Mouse (Mus musculus): ENCODE measurements around the gene Rabep1.

Gene Rabep1

DNA sequence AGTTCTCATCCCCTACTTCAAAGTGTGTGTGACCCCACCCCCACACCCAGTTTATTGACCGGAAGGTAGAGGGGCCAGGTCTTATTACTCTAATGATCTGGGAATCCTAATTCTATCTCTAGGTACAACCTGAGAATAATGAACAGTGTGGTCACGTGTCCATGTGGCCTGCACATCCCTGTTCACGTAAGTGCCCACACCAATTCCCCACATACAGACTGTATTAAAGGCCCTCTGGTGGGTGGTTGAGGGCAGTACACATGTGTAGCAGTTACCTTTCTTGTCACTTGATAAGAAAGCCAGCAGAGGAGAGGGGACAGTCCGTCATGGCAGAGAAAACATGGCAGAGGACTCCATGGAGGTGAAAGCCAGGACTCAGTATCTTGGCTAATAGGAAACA, 129.4 kb downstream of the Rabep1 start:
- no peak for DNase-seq (ENCODE audit: low spot score in 2 of 2)

DNA sequence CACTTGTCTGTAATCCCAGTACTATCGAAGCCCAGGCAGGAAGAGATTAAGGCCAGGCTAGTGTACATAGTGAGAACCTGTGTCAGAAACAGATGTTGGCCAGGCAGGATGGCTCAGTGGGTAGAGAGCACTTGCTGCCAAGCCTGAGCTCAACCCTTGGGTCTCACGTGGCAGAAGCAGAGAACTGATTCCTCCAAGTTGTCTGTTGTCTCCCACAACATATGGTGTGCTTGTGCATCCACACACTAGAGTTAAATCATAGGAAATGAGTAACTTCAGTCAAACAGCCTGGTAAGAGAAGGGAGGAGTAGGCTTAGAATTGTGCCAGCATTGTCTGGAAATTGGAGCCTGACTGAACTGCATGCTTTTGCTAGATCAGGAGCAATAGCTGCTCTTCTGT, 130.6 kb downstream of the Rabep1 start:
- no peak for DNase-seq (ENCODE audit: low spot score in 2 of 2)

DNA sequence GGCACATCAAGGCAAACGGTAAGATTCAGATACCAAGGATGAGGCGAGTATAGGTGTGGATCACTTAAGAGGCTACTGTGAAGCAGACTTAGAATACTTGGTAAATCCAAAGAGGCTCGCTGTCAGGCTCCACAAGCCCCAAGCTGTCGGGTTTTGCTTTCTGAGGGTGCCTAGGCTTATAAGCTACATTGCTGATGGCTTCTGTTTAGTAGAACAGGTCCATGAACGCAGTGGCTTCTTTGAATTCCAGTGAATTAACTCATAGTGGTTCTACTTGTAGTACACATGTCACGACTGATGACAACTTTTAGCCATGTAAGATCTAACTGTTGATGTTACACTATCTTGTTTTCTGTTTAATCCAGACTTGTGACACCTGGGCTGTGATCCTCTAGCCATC, 132.7 kb downstream of the Rabep1 start:
- no peak for DNase-seq (ENCODE audit: low spot score in 2 of 2)

DNA sequence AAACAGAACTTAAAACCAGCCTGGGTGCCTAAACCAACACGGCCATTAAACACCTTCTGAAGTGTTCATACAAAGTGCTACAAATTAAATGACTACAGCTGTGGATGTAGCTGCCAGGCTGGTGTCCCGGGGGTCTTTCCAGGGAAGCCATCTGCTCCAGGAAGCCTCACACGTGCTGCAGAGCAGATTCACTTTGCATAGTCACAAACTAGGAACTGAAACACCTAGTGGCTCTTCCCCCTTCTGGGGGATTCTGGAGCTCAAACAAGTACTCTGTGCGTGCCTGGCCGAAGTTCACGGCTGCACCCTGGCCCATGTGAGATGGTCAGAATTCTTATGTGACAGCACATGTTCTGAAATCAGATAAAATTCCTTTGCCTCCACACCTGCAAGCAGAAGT, 135.7 kb downstream of the Rabep1 start:
- DNase-seq (ENCODE audit: low spot score in 2 of 2), result no peak

DNA sequence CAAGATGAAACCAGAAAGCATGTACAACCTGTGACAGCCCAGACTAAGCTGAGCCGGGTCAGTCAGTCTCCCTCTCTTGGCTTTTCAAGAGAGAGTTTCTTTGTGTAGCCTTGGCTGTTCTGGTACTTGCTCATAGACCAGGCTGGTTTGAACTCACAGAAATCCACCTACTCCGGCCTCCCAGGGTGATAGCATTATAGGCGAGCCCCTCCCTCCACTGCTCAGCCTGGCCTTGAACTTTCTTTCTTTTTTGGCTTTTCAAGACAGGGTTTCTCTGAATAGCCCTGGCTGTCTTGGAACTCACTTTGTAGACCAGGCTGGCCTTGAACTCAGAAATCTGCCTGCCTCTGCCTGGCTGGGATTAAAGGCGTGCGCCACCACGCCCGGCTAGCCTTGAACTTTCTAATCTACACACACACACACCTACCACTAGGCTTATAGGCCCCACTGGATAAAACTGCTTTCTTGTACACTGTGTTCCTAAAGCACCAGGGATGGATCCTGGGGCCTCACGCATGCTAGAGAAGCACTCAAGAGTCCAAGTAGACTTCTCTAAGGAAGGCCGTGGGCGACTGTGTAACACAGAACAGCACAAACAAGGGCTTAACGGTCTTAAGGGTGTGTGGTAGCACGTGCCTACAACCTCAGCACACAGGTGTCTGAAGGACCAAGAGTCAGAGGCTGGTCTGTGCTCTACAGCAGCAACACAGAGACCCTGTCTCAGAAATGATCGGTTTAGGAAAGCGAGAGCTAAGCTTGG, 136.4 kb downstream of the Rabep1 start:
- no peak for DNase-seq (ENCODE audit: low spot score in 2 of 2)

DNA sequence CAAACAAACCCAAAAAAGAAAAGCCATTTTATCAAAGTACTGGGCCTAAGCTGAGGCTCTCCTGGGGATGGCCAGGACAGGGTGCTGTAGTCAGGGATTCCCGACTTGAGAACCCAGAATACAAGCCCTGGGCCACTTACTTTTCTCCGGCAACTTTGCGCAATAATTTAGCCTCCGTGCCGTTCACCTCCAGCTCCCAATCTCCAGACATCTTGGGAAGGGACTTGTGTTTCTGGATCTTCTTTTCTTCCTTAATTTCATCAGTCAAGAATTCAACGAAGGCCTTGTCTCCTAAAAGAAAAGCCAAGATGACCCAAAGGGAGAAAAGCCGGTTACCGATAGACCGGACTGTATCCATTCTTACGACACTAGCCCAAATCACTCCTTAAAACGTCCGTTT, 137.5 kb downstream of the Rabep1 start:
- DNase-seq (ENCODE audit: low spot score in 2 of 2), result no peak

DNA sequence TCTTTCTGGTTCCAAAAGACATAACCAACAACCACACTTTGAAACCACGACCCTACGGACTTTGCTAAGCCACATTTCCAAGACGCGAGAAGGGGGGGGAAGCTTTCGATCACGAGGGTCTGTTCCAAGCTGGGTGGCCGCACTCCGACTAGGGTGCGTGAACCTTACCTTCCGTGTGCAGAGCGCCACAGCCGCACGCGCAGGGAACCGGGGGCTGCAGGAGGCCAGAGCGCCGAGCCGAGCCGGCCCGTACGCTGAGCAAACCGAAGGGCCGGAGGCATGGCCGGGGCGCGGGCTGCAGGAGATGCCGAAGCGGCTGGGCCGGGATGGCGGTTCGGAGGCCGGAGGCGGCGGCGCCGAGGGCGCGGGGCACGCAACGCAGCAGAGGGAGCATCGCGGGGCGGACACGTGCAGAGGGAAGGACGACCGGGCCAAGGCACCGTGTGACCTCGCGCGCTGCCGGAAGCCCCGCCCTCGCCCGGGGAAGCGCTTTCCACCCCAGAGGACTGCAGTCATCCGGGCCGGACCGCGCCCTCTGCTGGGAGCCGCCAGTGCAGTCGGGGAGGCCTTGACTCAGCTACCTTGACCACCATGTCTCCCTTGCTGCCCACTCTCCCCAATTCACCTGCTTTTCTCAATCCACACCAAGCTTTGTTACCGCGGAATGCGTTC, 138.1 kb downstream of the Rabep1 start, which contains the start of gene C1qbp:
Gene C1qbp (minus strand): TSS at position 470 of the 672 bp plus-strand sequence.
- peak; percentile 91 to 98 for DNase-seq (ENCODE audit: low spot score in 2 of 2)
